Mouse (Mus musculus) intestine, postnatal 0 days (tissue): Measurements from ENCODE around the gene Magi1. TPM values are rescaled to one million over a fixed set of nuclear protein-coding genes. Genes with fewer than 3 reads are reported as not detected.

ENCODE experiments used
- ATAC-seq: fragments of 200-750 bp; cut with Nextera tagmentation; 2 replicates; pipeline ENCODE4 v1.8.0; 2017; ENCODE audit warnings: mild to moderate bottlenecking, moderate TSS enrichment, moderate library complexity
- H3K27ac ChIP-seq: fragments of 300-500 bp; sonication (generic); 2 replicates; pipeline ENCODE4 v1.5.1; 2014; ENCODE audit warnings: mild to moderate bottlenecking, low read depth, low read length, moderate library complexity
- H3K27me3 ChIP-seq: fragments of 300-500 bp; sonication (generic); replicated peaks from 2 replicates; pipeline ENCODE4 v1.6.1; 2014; ENCODE audit warnings: low read length, mixed read lengths; ENCODE audit not compliant: control insufficient read depth, insufficient read depth
- H3K36me3 ChIP-seq: fragments of 300-500 bp; sonication (generic); 2 replicates; pipeline ENCODE4 v1.6.1; 2014; ENCODE audit warnings: mild to moderate bottlenecking, moderate library complexity; ENCODE audit not compliant: control insufficient read depth, insufficient read depth
- H3K4me1 ChIP-seq: fragments of 300-500 bp; sonication (generic); replicated peaks from 2 replicates; pipeline ENCODE4 v1.6.1; 2014; ENCODE audit warnings: antibody characterized with exemption, low read length, mixed read lengths; ENCODE audit not compliant: control insufficient read depth, insufficient read depth
- H3K4me2 ChIP-seq: fragments of 300-500 bp; sonication (generic); replicated peaks from 2 replicates; pipeline ENCODE4 v1.6.1; 2014; ENCODE audit warnings: low read depth, mild to moderate bottlenecking, moderate library complexity
- H3K4me3 ChIP-seq: fragments of 300-500 bp; sonication (generic); 2 replicates; pipeline ENCODE4 v1.5.1; 2014; ENCODE audit warnings: low read depth, low read length
- H3K9ac ChIP-seq: fragments of 300-500 bp; sonication (generic); 2 replicates; pipeline ENCODE4 v1.6.1; 2014; ENCODE audit warnings: mild to moderate bottlenecking, low read depth, low read length
- H3K9me3 ChIP-seq: fragments of 300-500 bp; sonication (generic); 2 replicates; pipeline ENCODE4 v1.6.1; 2016; ENCODE audit warnings: mixed run types; ENCODE audit not compliant: control insufficient read depth
- CTCF ChIP-seq: sonication (generic); IDR thresholded peaks from 2 replicates; pipeline ENCODE4 v1.5.1; 2016; ENCODE audit warnings: low read depth, mild to moderate bottlenecking, control low read depth, antibody characterized with exemption, moderate library complexity
- WGBS: fragments of 180-500 bp; shearing (Covaris S2); extraction: QIAGEN DNeasy Blood & Tissue Kit; methylation state at CpG from one replicate; pipeline ENCODE4 v1.1.7; 2014; 5-methylcytosine and 5-hydroxymethylcytosine counted together
- polyA plus RNA-seq: library from polyadenylated mRNA; unstranded; fragments of >200 nt; fragmentation: Nextera tagmentation; extraction: Ambion mirVana; gene quantifications from 2 replicates; pipeline ENCODE4 v1.2.1, GENCODE M21; 2015

The Magi1 gene
- polyA plus RNA-seq, 1 experiment from 2014 or later = 4.2 TPM

GRCm38 (mm10) chr6:93821512-93821911 lies 462.2 kb downstream of the Magi1 start:
- Histone ChIP-seq H3K36me3 (no peaks in the 10 kb centered on the region), H3K9me3 (no peaks in the 10 kb centered on the region), H3K4me2 (no peak overlapping the region), H3K27me3 (no peaks in the 10 kb centered on the region), H3K27ac (no peak overlapping the region), H3K9ac (no peak overlapping the region), H3K4me1 (no peaks in the 10 kb centered on the region), H3K4me3 (no peak overlapping the region)
- no peak for ATAC-seq
- 78% methylated on average over 7 of the region's 7 CpGs for WGBS
- no peak for TF ChIP-seq CTCF

GRCm38 (mm10) chr6:93819888-93820287 lies 463.8 kb downstream of the Magi1 start:
- Histone ChIP-seq H3K9me3 (no peaks in the 10 kb centered on the region), H3K4me2 (no peak overlapping the region), H3K27ac (no peak overlapping the region), H3K27me3 (no peaks in the 10 kb centered on the region), H3K9ac (no peak overlapping the region), H3K36me3 (no peaks in the 10 kb centered on the region), H3K4me1 (no peaks in the 10 kb centered on the region), H3K4me3 (no peak overlapping the region)
- TF ChIP-seq CTCF = no peak
- 64% methylated on average over 6 of the region's 6 CpGs for WGBS
- no peak for ATAC-seq

DNA sequence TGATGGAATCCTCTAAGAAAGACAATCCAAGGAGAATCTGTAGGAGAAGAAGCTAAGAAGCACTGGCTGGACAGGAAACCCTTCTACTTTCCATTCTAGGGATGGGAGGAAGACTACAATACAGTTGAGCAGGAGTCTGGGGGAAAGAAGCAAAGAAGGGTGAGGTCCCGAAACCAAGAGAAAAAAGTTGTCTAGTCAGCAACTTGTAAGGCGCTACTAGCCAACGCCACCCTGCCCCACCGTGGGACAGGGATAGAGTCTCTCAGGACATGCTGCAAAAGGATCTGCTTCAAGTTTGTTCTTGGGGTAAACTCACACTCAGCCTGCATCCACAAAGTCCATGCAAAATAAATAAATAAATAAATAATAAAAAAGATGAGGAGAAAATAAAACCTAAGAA lies 464.4 kb downstream of the Magi1 start:
- Histone ChIP-seq H3K9me3 (no peaks in the 10 kb centered on the region), H3K27ac (no peak overlapping the region), H3K4me2 (no peak overlapping the region), H3K9ac (no peak overlapping the region), H3K36me3 (no peaks in the 10 kb centered on the region), H3K4me1 (no peaks in the 10 kb centered on the region), H3K27me3 (no peaks in the 10 kb centered on the region), H3K4me3 (no peak overlapping the region)
- 97% methylated on average over 4 of the region's 4 CpGs for WGBS
- no peak for TF ChIP-seq CTCF
- no peak for ATAC-seq

GRCm38 (mm10) chr6:93818494-93818893 lies 465.2 kb downstream of the Magi1 start:
- H3K4me2 ChIP-seq = no peak overlapping the region
- TF ChIP-seq CTCF = no peak
- H3K4me1 ChIP-seq = no peaks in the 10 kb centered on the region
- no peak overlapping the region for H3K4me3 ChIP-seq
- no peak overlapping the region for H3K9ac ChIP-seq
- H3K36me3 ChIP-seq = no peaks in the 10 kb centered on the region
- WGBS = 85% methylated on average over 4 of the region's 4 CpGs
- no peak for ATAC-seq
- H3K9me3 ChIP-seq = no peaks in the 10 kb centered on the region
- H3K27me3 ChIP-seq = no peaks in the 10 kb centered on the region
- no peak overlapping the region for H3K27ac ChIP-seq

- 79% methylated on average over 5 of the region's 5 CpGs for WGBS
- no peak overlapping the region for H3K4me2 ChIP-seq
- no peak for ATAC-seq
- no peak overlapping the region for H3K4me3 ChIP-seq
- no peaks in the 10 kb centered on the region for H3K9me3 ChIP-seq
- H3K9ac ChIP-seq = no peak overlapping the region
- H3K27ac ChIP-seq = no peak overlapping the region
- H3K27me3 ChIP-seq = no peaks in the 10 kb centered on the region
- no peaks in the 10 kb centered on the region for H3K36me3 ChIP-seq
- TF ChIP-seq CTCF = no peak
- H3K4me1 ChIP-seq = no peaks in the 10 kb centered on the region
These were observed 478.2 kb downstream of the Magi1 start for GRCm38 (mm10) chr6:93805407-93805936.

GRCm38 (mm10) chr6:93802390-93802789 lies 481.3 kb downstream of the Magi1 start:
- no peaks in the 10 kb centered on the region for H3K9me3 ChIP-seq
- H3K27me3 ChIP-seq = no peaks in the 10 kb centered on the region
- no peak overlapping the region for H3K4me3 ChIP-seq
- no peak overlapping the region for H3K9ac ChIP-seq
- peak overlapping the region; percentile 38; the same call in 1 of the 2 replicates for H3K4me2 ChIP-seq
- 20% methylated on average over 4 of the region's 4 CpGs for WGBS
- TF ChIP-seq CTCF = no peak
- no peak for ATAC-seq
- no peaks in the 10 kb centered on the region for H3K36me3 ChIP-seq
- H3K4me1 ChIP-seq = no peaks in the 10 kb centered on the region
- H3K27ac ChIP-seq = no peak overlapping the region

- no peaks in the 10 kb centered on the region for H3K36me3 ChIP-seq
- no peaks in the 10 kb centered on the region for H3K4me1 ChIP-seq
- ATAC-seq = no peak
- H3K27ac ChIP-seq = no peak overlapping the region
- H3K9ac ChIP-seq = no peak overlapping the region
- no peak for TF ChIP-seq CTCF
- no peak overlapping the region for H3K4me2 ChIP-seq
- 77% methylated on average over 4 of the region's 4 CpGs for WGBS
- H3K27me3 ChIP-seq = no peaks in the 10 kb centered on the region
- H3K4me3 ChIP-seq = no peak overlapping the region
- H3K9me3 ChIP-seq = no peaks in the 10 kb centered on the region
These were observed 483.3 kb downstream of the Magi1 start for GRCm38 (mm10) chr6:93800465-93800864.
